Mouse (Mus musculus): ENCODE data around the gene Olfr554.

DNA sequence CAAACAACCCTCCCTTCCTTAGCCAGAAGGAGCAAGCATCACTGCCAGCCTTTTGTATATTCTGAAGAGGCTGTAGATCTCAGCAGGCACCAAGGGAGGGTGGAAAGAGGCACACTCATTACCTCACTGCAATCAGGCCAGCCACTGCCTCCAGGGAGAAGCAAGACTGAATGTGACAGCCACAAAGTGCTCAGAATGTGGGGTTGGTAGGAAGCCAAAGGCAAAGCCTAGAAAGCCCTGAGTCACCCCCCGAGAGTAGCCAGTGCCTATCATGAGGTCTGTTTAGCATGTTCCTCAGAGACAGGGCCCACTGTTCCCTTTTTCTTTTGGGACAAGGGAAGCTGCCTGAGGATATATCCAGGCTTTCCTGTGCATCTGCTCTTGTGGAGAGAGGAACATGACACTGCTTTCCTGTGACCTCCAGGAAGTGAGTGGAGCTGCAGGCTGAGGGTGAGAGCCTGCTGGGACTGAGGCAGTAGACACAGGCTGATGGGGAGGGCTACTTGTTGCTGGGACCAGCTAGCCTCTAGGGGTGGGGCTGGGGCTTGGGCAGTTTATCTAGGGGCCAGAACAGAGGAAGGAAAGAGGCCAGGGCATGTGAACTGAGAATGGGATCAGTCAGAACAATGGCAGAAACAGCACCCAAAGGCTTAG lies 40.7 kb upstream of the Olfr554 start, which contains the start of gene Olfr552:
- TF ChIP-seq POLR2A (IDR thresholded peaks at IDR 0.05; ENCODE audit: insufficient read depth, low read length) (no peak), EP300 (IDR thresholded peaks at IDR 0.05; ENCODE audit: insufficient read depth, low read depth, low read length) (no peak)

Data from ES-Bruce4 (cell line).